Mouse (Mus musculus): ENCODE data around the gene Nfe2. TPM values are rescaled to one million over a fixed set of nuclear protein-coding genes. Genes with fewer than 3 reads are reported as not detected.
"Not testable (repeated sequence)": the region's sequence is repeated elsewhere in the genome, so short reads cannot be mapped to it uniquely, and the experiment has no call there.

Gene Nfe2
- total RNA-seq, 2 experiments from 2014 or later = 0.30 to 1.0 TPM

DNA sequence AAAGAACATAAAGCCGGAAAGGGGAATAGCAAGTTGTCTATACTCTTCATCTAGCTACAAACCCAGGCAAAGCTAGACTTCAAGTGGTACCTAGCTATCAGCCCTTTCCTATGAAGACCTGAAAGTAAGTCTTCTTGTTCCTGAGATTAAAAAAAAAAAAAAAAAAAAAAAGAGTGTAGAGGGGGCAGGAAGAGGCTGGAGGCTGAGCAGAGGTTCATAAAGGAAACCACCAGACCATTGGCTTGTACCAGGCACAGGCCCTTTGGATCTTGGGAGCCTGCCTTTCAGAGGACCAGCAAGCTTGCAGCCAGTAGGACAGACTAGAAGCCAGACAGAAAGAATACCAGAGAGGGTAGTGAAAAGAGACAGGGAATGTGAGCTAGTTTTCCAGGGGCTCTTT is 4.9 kb downstream of the Nfe2 start:
- intact Hi-C loops (cut with DNase I) = no loop called here
- DNase-seq = no peak

DNA sequence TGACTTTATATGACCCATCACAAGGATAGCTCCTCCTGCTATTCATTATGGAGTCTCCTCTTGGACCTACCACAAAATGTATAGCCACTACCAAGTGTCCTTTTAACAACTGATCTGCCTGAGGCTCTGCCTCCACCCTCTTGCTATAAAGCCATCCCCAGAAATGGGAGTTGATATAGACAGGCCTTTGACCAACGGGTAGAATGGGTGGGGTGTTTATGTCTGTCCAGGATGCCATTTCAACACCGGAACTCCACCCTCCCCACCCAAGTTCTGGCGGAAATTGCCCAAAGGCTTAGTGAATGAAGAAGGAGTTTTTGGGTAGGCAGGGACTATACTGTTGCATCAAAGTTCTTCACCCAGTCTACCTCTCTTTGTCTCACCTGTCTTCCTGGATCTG is 5.5 kb downstream of the Nfe2 start:
- intact Hi-C loops (cut with DNase I) = no loop called here
- DNase-seq = no peak

- no peak for DNase-seq
- intact Hi-C loops (cut with DNase I) = loop anchor here (2.0 kb wide), 1 partner anchor 55 kb away; no protein-coding TSS in a partner anchor
These were observed 6.6 kb downstream of the Nfe2 start for GRCm38 (mm10) chr15:103251595-103251994.

DNA sequence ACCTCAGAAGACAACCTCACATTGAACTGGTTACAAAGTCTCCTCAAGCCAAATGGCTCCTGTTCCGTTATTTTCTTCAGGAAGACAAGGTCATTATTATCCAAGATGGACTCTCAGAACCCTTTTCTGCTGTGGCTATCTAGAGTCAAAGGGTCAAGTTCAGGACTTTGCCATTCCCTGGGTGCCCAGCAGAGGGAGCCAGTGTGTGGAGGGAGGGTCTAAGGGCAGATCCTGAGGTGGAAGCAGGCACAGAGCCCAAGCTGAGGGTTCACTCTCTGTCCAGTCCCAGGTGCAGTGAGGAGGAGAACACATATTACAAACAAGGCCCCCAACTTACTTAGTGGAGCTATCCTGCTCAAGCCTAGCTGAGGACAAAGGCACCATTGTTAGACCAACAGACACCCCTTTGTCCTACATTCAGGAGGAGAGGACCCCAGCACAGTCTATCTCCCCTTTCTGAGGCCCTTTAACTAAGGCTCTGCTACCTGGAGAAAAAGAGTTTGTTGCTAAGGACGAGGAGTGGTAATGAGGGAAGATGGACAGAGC is 7.9 kb downstream of the Nfe2 start:
- peak; percentile 61 to 81 for DNase-seq
- intact Hi-C loops (cut with DNase I) = loop anchor here (2.0 kb wide), 1 partner anchor 57 kb away; no protein-coding TSS in a partner anchor

DNA sequence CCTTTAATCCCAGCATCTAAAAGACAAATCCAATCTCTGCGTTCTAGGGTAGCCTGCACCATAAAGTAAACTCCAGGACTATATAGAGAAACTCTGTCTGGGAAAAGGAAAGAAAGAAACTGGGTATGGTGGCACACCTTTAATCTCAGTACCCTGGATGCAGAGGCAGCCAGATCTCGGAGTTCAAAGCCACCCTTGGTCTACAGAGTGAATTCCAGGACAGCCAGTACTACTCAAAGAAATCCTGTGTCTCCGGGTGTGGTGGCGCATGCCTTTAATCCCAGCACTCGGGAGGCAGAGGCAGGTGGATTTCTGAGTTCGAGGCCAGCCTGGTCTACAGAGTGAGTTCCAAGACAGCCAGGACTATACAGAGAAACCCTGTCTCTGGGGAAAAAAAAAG is 8.7 kb downstream of the Nfe2 start:
- DNase-seq; intact Hi-C loops (cut with DNase I): not testable (repeated sequence)

DNA sequence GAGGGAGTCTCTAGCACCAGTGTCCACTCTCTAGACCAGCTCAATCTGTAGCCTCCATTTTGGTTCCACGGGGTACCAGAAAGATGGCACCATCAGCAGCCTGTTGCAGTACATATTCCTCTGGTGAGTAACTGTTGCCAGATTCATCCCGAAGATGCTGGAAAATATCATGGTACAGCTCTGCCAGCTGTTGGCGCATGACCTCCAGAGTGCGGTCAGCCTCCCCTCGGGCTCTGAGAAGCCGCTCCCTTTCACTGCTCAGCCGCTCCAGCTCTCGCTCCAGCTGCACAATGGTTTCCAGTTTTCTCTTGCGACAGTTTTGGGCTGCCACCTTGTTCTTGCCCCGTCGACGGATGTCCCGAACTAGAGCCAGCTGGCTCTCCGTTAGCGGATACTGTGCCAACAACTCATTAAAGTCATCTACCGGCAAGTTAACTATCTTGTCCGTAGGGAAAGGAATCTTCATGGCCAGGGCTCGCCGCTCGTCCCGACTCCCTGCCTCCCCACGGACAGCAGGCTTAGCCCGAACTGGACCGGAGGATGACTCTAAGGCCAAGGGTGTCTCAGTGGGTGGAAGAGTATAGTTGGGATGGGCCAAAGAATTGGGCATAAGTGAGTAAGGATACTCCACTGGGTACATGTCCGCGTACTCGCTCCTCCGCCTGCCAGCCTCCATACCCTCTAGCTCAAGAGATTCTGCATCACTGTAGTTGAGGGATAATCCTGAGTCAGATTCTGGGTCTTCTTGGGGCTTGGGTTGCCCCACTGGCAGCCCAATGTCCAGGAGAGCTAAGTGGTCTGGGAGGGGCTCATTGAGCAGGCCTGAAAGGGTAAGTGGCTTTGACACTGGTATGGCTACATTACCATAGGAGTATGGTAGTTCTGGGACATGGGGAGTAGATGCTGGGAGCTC is 9.5 kb downstream of the Nfe2 start:
- DNase-seq = peak in 1 of 2 experiments; percentile 29
- intact Hi-C loops (cut with DNase I) = no loop called here

- no peak for DNase-seq
- intact Hi-C loops (cut with DNase I) = no loop called here
These were observed 10.3 kb downstream of the Nfe2 start for GRCm38 (mm10) chr15:103247782-103248400.

- no peak for DNase-seq
- intact Hi-C loops (cut with DNase I) = no loop called here
These were observed 11.0 kb downstream of the Nfe2 start for GRCm38 (mm10) chr15:103247078-103247781.

GRCm38 (mm10) chr15:103245616-103246015 is 12.6 kb downstream of the Nfe2 start:
- no peak for DNase-seq
- intact Hi-C loops (cut with DNase I) = no loop called here

- intact Hi-C loops (cut with DNase I) = no loop called here
- DNase-seq = no peak
These were observed 15.3 kb downstream of the Nfe2 start for GRCm38 (mm10) chr15:103242885-103243284.

DNA sequence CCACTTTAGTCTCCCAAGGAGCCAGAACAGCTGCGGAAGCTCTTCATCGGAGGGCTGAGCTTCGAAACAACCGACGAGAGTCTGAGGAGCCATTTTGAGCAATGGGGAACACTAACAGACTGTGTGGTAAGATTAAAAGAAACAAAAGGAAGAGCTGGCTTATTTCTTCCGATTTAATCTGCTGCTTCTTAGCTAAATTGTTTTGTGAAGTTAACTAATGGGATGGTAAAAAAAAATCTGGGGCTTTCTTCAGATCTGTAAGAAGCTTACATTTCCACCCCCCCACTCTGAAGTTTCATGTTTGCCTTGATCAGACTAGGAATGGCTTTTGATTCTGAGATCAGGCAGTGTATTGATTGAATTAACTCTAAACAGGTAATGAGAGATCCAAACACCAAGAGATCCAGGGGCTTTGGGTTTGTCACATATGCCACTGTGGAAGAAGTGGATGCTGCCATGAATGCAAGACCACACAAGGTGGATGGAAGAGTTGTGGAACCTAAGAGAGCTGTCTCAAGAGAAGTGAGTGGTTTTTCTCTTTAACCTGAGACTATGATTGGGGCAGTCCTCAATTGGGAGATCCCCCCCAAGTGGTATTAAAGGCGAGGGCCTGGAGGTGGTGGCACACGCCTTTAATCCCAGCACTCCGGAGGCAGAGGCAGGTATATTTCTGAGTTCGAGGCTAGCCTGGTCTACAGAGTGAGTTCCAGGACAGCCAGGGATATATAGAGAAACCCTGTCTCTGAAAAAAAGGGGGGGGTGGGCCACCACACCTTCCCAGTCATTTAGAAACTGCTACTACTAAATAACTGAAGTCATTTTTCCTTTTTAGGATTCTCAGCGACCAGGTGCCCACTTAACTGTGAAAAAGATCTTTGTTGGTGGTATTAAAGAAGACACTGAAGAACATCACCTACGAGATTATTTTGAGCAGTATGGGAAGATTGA is 16.9 kb downstream of the Nfe2 start:
- not testable (repeated sequence) for DNase-seq
- intact Hi-C loops (cut with DNase I) = loop anchor here (2.0 kb wide), 1 partner anchor 63 kb away; no protein-coding TSS in a partner anchor

- intact Hi-C loops (cut with DNase I) = loop anchor here (2.0 kb wide), 1 partner anchor 64 kb away; no protein-coding TSS in a partner anchor
- DNase-seq = peak; percentile 96 to 97
These were observed 17.8 kb downstream of the Nfe2 start, which contains the start of gene Hnrnpa1 for GRCm38 (mm10) chr15:103240160-103241028. Gene Hnrnpa1 (plus strand): TSS chr15:103240432.

DNA sequence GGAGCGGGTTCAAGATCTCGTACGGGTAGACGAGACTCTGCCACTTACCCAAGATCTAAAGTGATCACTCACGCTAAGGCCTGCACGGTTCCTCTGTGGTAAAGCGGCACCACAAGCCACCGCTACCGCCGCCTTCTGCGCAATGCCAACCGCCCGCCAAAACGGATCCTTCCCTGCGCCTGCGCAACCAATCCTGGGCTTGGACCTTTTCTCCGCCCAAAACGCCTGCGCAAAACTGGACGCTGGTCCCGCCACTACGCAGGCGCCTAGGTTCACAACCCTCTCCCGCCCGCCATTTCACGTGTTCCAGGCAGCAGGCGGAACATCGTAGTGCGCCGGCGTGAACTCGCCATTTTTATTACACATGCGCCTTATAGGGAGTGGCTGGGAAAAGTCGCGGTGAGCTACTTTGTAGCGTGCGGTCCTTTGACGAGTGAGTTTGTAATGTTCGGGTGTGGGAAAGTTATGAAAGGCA is 18.5 kb downstream of the Nfe2 start, which contains the start of gene Cbx5:
Gene Cbx5 (minus strand): TSS at position 132 of the 475 bp plus-strand sequence.
- peak; percentile 99 for DNase-seq
- intact Hi-C loops (cut with DNase I) = loop anchor here (2.0 kb wide), 2 partner anchors 27 to 65 kb away; no protein-coding TSS in a partner anchor

DNA sequence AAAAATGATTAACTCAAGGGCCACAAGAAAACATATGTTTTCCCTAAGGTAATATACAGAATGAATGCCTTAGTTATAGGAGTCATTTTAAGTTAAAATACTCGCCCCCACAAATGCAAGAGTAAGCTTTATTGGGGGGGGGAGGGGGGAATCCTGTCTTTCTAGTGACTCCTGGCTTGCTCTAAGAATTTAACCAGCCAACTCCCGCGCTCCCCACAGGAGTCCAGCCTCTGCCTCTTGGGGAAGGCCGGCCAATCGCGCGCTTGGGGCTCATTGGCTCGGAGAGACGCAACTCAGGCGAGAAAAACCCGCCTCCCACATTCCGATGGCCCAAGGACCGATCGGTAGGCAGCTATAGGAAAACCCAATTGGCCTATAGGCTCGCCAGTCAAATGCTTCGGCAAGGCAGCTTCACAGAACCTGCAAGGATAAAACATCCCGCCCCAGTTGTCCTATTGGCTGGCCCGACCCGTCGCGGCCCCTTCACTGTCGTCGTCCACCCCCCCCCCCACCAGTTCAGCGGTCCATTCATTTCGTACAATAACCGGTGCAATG is 19.0 kb downstream of the Nfe2 start:
- intact Hi-C loops (cut with DNase I) = loop anchor here (2.0 kb wide), 1 partner anchor 26 kb away; no protein-coding TSS in a partner anchor
- DNase-seq = peak; percentile 96 to 98

GRCm38 (mm10) chr15:103237295-103237694 is 20.9 kb downstream of the Nfe2 start:
- intact Hi-C loops (cut with DNase I) = no loop called here
- DNase-seq = no peak

DNA sequence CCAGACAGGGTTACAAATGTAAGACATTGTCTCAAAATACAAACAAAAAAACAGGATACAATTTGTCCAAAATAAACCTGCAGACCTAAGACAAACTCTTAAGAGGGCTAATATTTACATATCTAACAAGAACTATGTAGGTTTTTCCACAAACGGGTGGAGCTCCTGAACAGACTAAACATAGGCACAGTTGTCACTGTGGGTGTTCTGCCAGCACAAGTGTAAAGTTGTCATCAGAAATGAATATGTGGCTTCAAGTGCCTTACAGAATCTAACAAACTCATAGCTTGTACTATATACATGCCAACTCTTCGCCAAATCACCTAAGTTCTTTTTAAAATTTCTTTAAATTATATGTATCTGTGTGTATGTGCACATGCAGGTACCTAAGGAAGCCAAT is 25.1 kb downstream of the Nfe2 start:
- intact Hi-C loops (cut with DNase I) = no loop called here
- DNase-seq = no peak

- peak in 1 of 2 experiments; percentile 28 for DNase-seq
- intact Hi-C loops (cut with DNase I) = no loop called here
These were observed 29.3 kb downstream of the Nfe2 start for GRCm38 (mm10) chr15:103228904-103229303.

DNA sequence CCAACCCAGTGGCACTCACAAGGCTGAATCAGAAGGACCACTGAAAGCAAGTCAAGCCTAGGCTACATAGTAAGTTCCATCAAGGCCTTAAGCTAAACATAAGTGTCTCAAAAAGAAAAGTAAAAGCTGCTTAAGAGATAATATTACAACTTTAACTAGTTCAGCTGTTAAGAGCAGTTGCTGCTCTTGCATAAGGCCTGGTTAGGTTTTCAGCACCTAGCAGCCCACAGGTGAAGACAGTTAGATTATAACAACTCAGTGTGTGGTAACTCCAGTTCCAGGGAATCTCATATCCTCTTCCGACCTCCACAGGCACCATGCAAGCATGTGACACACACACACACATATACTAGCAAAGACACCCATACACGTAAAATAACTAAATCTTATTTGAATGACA is 30.6 kb downstream of the Nfe2 start:
- intact Hi-C loops (cut with DNase I) = no loop called here
- no peak for DNase-seq
